Mouse (Mus musculus): Measurements from ENCODE around the gene Gnl1. TPM values are rescaled to one million over a fixed set of nuclear protein-coding genes. Genes with fewer than 3 reads are reported as not detected.

Gene Gnl1
- polyA plus RNA-seq, 1 experiment from 2014 or later, result 59.2 TPM

MicroRNAs encoded within 50 kb of the gene (microRNA counts, 519-probe panel; counts per million panel counts)
- microRNA mmu-miR-877, result not detected

Small RNA genes within 50 kb of the gene (microRNA-seq; reads per million reads assigned to microRNA genes)
- gene Mir877, result 82.3 reads per million, percentile 49 among the genes with 10 or more reads in this experiment

Other genes with a start within 250 kb of the Gnl1 start
- gene Ier3, start 158.2 kb upstream of the Gnl1 start, polyA plus RNA-seq (2016; fragmentation: Nextera tagmentation; extraction: Ambion mirVana), result 8.7 and 9.9 TPM in 2 replicates
- gene Flot1, start 156.6 kb upstream of the Gnl1 start, polyA plus RNA-seq (2016; fragmentation: Nextera tagmentation; extraction: Ambion mirVana), result 45.8 and 45.9 TPM in 2 replicates
- 1,183 and 1,215 TPM in 2 replicates for gene Tubb5, start 141.5 kb upstream of the Gnl1 start, polyA plus RNA-seq (2016; fragmentation: Nextera tagmentation; extraction: Ambion mirVana)
- 16.9 and 19.4 TPM in 2 replicates for gene Mdc1, start 138.3 kb upstream of the Gnl1 start, polyA plus RNA-seq (2016; fragmentation: Nextera tagmentation; extraction: Ambion mirVana)
- gene Nrm, start 118.5 kb upstream of the Gnl1 start, polyA plus RNA-seq (2016; fragmentation: Nextera tagmentation; extraction: Ambion mirVana), result 51.3 and 52.5 TPM in 2 replicates
- gene Ppp1r18, start 114.3 kb upstream of the Gnl1 start, polyA plus RNA-seq (2016; fragmentation: Nextera tagmentation; extraction: Ambion mirVana), result 21.3 and 24.0 TPM in 2 replicates
- 56.9 and 64.3 TPM in 2 replicates for gene Dhx16, start 100.0 kb upstream of the Gnl1 start, polyA plus RNA-seq (2016; fragmentation: Nextera tagmentation; extraction: Ambion mirVana)
- 18.6 and 24.8 TPM in 2 replicates for gene 2310061I04Rik, start 82.4 kb upstream of the Gnl1 start, polyA plus RNA-seq (2016; fragmentation: Nextera tagmentation; extraction: Ambion mirVana)
- gene Atat1, start 69.8 kb upstream of the Gnl1 start, polyA plus RNA-seq (2016; fragmentation: Nextera tagmentation; extraction: Ambion mirVana), result 139 and 143 TPM in 2 replicates
- gene Mrps18b, start 63.5 kb upstream of the Gnl1 start, polyA plus RNA-seq (2016; fragmentation: Nextera tagmentation; extraction: Ambion mirVana), result 61.2 and 66.8 TPM in 2 replicates
- gene Ppp1r10, start 63.4 kb upstream of the Gnl1 start, polyA plus RNA-seq (2016; fragmentation: Nextera tagmentation; extraction: Ambion mirVana), result 50.4 and 50.7 TPM in 2 replicates
- 102 and 107 TPM in 2 replicates for gene Abcf1, start 10.1 kb upstream of the Gnl1 start, polyA plus RNA-seq (2016; fragmentation: Nextera tagmentation; extraction: Ambion mirVana)
- gene Prr3, start 385 bp downstream of the Gnl1 start, polyA plus RNA-seq (2016; fragmentation: Nextera tagmentation; extraction: Ambion mirVana), result 39.0 and 46.2 TPM in 2 replicates
- 3.0 and 3.2 TPM in 2 replicates for gene H2-T24, start 40.7 kb downstream of the Gnl1 start, polyA plus RNA-seq (2016; fragmentation: Nextera tagmentation; extraction: Ambion mirVana)
- gene H2-T23, start 53.0 kb downstream of the Gnl1 start, polyA plus RNA-seq (2016; fragmentation: Nextera tagmentation; extraction: Ambion mirVana), result 4.2 and 6.4 TPM in 2 replicates
- 14.0 and 15.4 TPM in 2 replicates for gene H2-T22, start 62.9 kb downstream of the Gnl1 start, polyA plus RNA-seq (2016; fragmentation: Nextera tagmentation; extraction: Ambion mirVana)
- not detected in 2 replicates for gene Gm6034, start 63.1 kb downstream of the Gnl1 start, polyA plus RNA-seq (2016; fragmentation: Nextera tagmentation; extraction: Ambion mirVana)
- not detected in 2 replicates for gene Gm11127, start 78.5 kb downstream of the Gnl1 start, polyA plus RNA-seq (2016; fragmentation: Nextera tagmentation; extraction: Ambion mirVana)
- not detected in 2 replicates for gene Gm19684, start 141.8 kb downstream of the Gnl1 start, polyA plus RNA-seq (2016; fragmentation: Nextera tagmentation; extraction: Ambion mirVana)
- not detected in 2 replicates for gene Gm7030, start 149.6 kb downstream of the Gnl1 start, polyA plus RNA-seq (2016; fragmentation: Nextera tagmentation; extraction: Ambion mirVana)
- not detected in 2 replicates for gene Gm8909, start 188.7 kb downstream of the Gnl1 start, polyA plus RNA-seq (2016; fragmentation: Nextera tagmentation; extraction: Ambion mirVana)
- gene H2-T3, start 210.4 kb downstream of the Gnl1 start, polyA plus RNA-seq (2016; fragmentation: Nextera tagmentation; extraction: Ambion mirVana), result not detected in 2 replicates

Data from limb, embryonic 12.5 days (tissue).